Mouse (Mus musculus): ENCODE measurements around the gene Slc11a1. TPM values are rescaled to one million over a fixed set of nuclear protein-coding genes. Genes with fewer than 3 reads are reported as not detected.
"Not testable (repeated sequence)": the region's sequence is repeated elsewhere in the genome, so short reads cannot be mapped to it uniquely, and the experiment has no call there.

Gene Slc11a1
- polyA plus RNA-seq, 1 experiment from 2014 or later = 2.1 TPM

GRCm38 (mm10) chr1:74339917-74340316, 35.1 kb upstream of the Slc11a1 start:
- WGBS = 89% methylated on average over 9 of the region's 9 CpGs
- ATAC-seq (ENCODE audit: low FRiP score, low read depth) = no peak
- no peak overlapping the region for H3K9ac ChIP-seq

GRCm38 (mm10) chr1:74340361-74340764, 34.6 kb upstream of the Slc11a1 start:
- 96% methylated on average over 6 of the region's 6 CpGs for WGBS
- Histone ChIP-seq H3K4me2 (replicated peaks) (no peak overlapping the region), H3K27ac (no peak overlapping the region), H3K4me3 (no peak overlapping the region), H3K27me3 (replicated peaks) (no peaks in the 10 kb centered on the region), H3K9me3 (no peaks in the 10 kb centered on the region), H3K36me3 (no peaks in the 10 kb centered on the region), H3K9ac (no peak overlapping the region), H3K4me1 (peaks cover 11% of the 10 kb centered on the region; the same call in 1 of the 2 replicates)
- ATAC-seq (ENCODE audit: low FRiP score, low read depth) = no peak

More at GRCm38 (mm10) chr1:74339917-74340316, 35.1 kb upstream of the Slc11a1 start:
- H3K9me3 ChIP-seq = no peaks in the 10 kb centered on the region
- no peak overlapping the region for H3K4me3 ChIP-seq
- no peak overlapping the region for H3K27ac ChIP-seq
- H3K36me3 ChIP-seq = no peaks in the 10 kb centered on the region
- H3K4me2 ChIP-seq (replicated peaks) = no peak overlapping the region
- H3K27me3 ChIP-seq (replicated peaks) = no peaks in the 10 kb centered on the region
- peaks cover 11% of the 10 kb centered on the region; the same call in 1 of the 2 replicates for H3K4me1 ChIP-seq

- not testable (repeated sequence) for H3K4me3 ChIP-seq; H3K4me2 ChIP-seq (replicated peaks); H3K9me3 ChIP-seq; ATAC-seq (ENCODE audit: low FRiP score, low read depth); H3K9ac ChIP-seq; H3K27ac ChIP-seq; H3K36me3 ChIP-seq; H3K27me3 ChIP-seq (replicated peaks)
- peaks cover 11% of the 10 kb centered on the region; the same call in 1 of the 2 replicates for H3K4me1 ChIP-seq
- WGBS = 95% methylated on average over 4 of the region's 4 CpGs
Measured at GRCm38 (mm10) chr1:74340992-74341391, 34.0 kb upstream of the Slc11a1 start.

- Histone ChIP-seq H3K9me3 (no peaks in the 10 kb centered on the region), H3K36me3 (no peaks in the 10 kb centered on the region), H3K4me2 (replicated peaks) (no peak overlapping the region), H3K4me3 (no peak overlapping the region), H3K9ac (no peak overlapping the region), H3K27me3 (replicated peaks) (no peaks in the 10 kb centered on the region), H3K4me1 (peaks cover 11% of the 10 kb centered on the region; the same call in 1 of the 2 replicates), H3K27ac (no peak overlapping the region)
- ATAC-seq (ENCODE audit: low FRiP score, low read depth) = no peak
- 90% methylated on average over 7 of the region's 7 CpGs for WGBS
Measured at GRCm38 (mm10) chr1:74341898-74342297, 33.1 kb upstream of the Slc11a1 start.

GRCm38 (mm10) chr1:74342308-74342707, 32.7 kb upstream of the Slc11a1 start:
- Histone ChIP-seq H3K36me3 (no peaks in the 10 kb centered on the region), H3K9ac (no peak overlapping the region), H3K27me3 (replicated peaks) (no peaks in the 10 kb centered on the region), H3K4me1 (peaks cover 11% of the 10 kb centered on the region; the same call in 1 of the 2 replicates), H3K4me2 (replicated peaks) (no peak overlapping the region), H3K27ac (no peak overlapping the region), H3K4me3 (no peak overlapping the region), H3K9me3 (no peaks in the 10 kb centered on the region)
- no peak for ATAC-seq (ENCODE audit: low FRiP score, low read depth)
- WGBS = 95% methylated on average over 1 of the region's 1 CpGs

GRCm38 (mm10) chr1:74343161-74343560, 31.8 kb upstream of the Slc11a1 start:
- WGBS = 50% methylated on average over 5 of the region's 5 CpGs
- Histone ChIP-seq H3K9ac (no peak overlapping the region), H3K27me3 (replicated peaks) (no peaks in the 10 kb centered on the region), H3K4me2 (replicated peaks) (no peak overlapping the region), H3K27ac (no peak overlapping the region), H3K4me1 (peaks cover 11% of the 10 kb centered on the region; the same call in 1 of the 2 replicates), H3K4me3 (no peak overlapping the region), H3K9me3 (no peaks in the 10 kb centered on the region), H3K36me3 (no peaks in the 10 kb centered on the region)
- ATAC-seq (ENCODE audit: low FRiP score, low read depth) = no peak

- no peak overlapping the region for H3K27ac ChIP-seq
- H3K27me3 ChIP-seq (replicated peaks) = no peaks in the 10 kb centered on the region
- no peak for ATAC-seq (ENCODE audit: low FRiP score, low read depth)
- peaks cover 6% of the 10 kb centered on the region for H3K36me3 ChIP-seq
- 83% methylated on average over 11 of the region's 11 CpGs for WGBS
- no peak overlapping the region for H3K4me2 ChIP-seq (replicated peaks)
- peaks cover 7% of the 10 kb centered on the region; the same call in 1 of the 2 replicates for H3K4me1 ChIP-seq
- no peak overlapping the region for H3K4me3 ChIP-seq
- no peaks in the 10 kb centered on the region for H3K9me3 ChIP-seq
- H3K9ac ChIP-seq = no peak overlapping the region
Measured at GRCm38 (mm10) chr1:74344163-74344916, 30.7 kb upstream of the Slc11a1 start.

- H3K4me3 ChIP-seq = no peak overlapping the region
Measured at GRCm38 (mm10) chr1:74351185-74351769, 23.7 kb upstream of the Slc11a1 start.

GRCm38 (mm10) chr1:74352532-74353096, 22.4 kb upstream of the Slc11a1 start:
- H3K27me3 ChIP-seq (replicated peaks) = no peaks in the 10 kb centered on the region
- no peak for ATAC-seq (ENCODE audit: low FRiP score, low read depth)
- no peaks in the 10 kb centered on the region for H3K9me3 ChIP-seq
- H3K4me1 ChIP-seq = no peaks in the 10 kb centered on the region
- H3K36me3 ChIP-seq = peaks cover 42% of the 10 kb centered on the region
- no peak overlapping the region for H3K9ac ChIP-seq
- 79% methylated on average over 5 of the region's 5 CpGs for WGBS
- H3K4me3 ChIP-seq = no peak overlapping the region
- no peak overlapping the region for H3K27ac ChIP-seq
- H3K4me2 ChIP-seq (replicated peaks) = no peak overlapping the region

More at GRCm38 (mm10) chr1:74351185-74351769, 23.7 kb upstream of the Slc11a1 start:
- Histone ChIP-seq H3K4me1 (no peaks in the 10 kb centered on the region), H3K36me3 (peaks cover 42% of the 10 kb centered on the region), H3K27me3 (replicated peaks) (no peaks in the 10 kb centered on the region), H3K27ac (no peak overlapping the region), H3K9ac (no peak overlapping the region), H3K9me3 (no peaks in the 10 kb centered on the region), H3K4me2 (replicated peaks) (no peak overlapping the region)
- 93% methylated on average over 13 of the region's 13 CpGs for WGBS
- no peak for ATAC-seq (ENCODE audit: low FRiP score, low read depth)

GRCm38 (mm10) chr1:74353453-74354229, 21.4 kb upstream of the Slc11a1 start:
- H3K4me3 ChIP-seq = no peak overlapping the region
- H3K27me3 ChIP-seq (replicated peaks) = no peaks in the 10 kb centered on the region
- H3K9ac ChIP-seq = no peak overlapping the region
- H3K4me2 ChIP-seq (replicated peaks) = no peak overlapping the region
- H3K27ac ChIP-seq = no peak overlapping the region
- H3K4me1 ChIP-seq = no peaks in the 10 kb centered on the region
- no peak for ATAC-seq (ENCODE audit: low FRiP score, low read depth)
- H3K9me3 ChIP-seq = no peaks in the 10 kb centered on the region
- 94% methylated on average over 9 of the region's 9 CpGs for WGBS
- H3K36me3 ChIP-seq = peaks cover 42% of the 10 kb centered on the region

GRCm38 (mm10) chr1:74357531-74357930, 17.5 kb upstream of the Slc11a1 start:
- Histone ChIP-seq H3K9ac (no peak overlapping the region), H3K27ac (no peak overlapping the region), H3K4me2 (replicated peaks) (no peak overlapping the region), H3K4me1 (no peaks in the 10 kb centered on the region), H3K27me3 (replicated peaks) (no peaks in the 10 kb centered on the region), H3K36me3 (peaks cover 11% of the 10 kb centered on the region), H3K4me3 (no peak overlapping the region), H3K9me3 (no peaks in the 10 kb centered on the region)
- no peak for ATAC-seq (ENCODE audit: low FRiP score, low read depth)

GRCm38 (mm10) chr1:74359952-74360517, 15.0 kb upstream of the Slc11a1 start:
- ATAC-seq (ENCODE audit: low FRiP score, low read depth) = no peak
- H3K9me3 ChIP-seq = no peaks in the 10 kb centered on the region
- no peak overlapping the region for H3K4me2 ChIP-seq (replicated peaks)
- H3K4me1 ChIP-seq = no peaks in the 10 kb centered on the region
- H3K4me3 ChIP-seq = no peak overlapping the region
- H3K9ac ChIP-seq = no peak overlapping the region
- WGBS = 87% methylated on average over 5 of the region's 5 CpGs
- H3K27ac ChIP-seq = no peak overlapping the region
- H3K27me3 ChIP-seq (replicated peaks) = no peaks in the 10 kb centered on the region
- no peaks in the 10 kb centered on the region for H3K36me3 ChIP-seq
